Mouse (Mus musculus): ENCODE measurements around the gene Rps25.

The Rps25 gene

DNA sequence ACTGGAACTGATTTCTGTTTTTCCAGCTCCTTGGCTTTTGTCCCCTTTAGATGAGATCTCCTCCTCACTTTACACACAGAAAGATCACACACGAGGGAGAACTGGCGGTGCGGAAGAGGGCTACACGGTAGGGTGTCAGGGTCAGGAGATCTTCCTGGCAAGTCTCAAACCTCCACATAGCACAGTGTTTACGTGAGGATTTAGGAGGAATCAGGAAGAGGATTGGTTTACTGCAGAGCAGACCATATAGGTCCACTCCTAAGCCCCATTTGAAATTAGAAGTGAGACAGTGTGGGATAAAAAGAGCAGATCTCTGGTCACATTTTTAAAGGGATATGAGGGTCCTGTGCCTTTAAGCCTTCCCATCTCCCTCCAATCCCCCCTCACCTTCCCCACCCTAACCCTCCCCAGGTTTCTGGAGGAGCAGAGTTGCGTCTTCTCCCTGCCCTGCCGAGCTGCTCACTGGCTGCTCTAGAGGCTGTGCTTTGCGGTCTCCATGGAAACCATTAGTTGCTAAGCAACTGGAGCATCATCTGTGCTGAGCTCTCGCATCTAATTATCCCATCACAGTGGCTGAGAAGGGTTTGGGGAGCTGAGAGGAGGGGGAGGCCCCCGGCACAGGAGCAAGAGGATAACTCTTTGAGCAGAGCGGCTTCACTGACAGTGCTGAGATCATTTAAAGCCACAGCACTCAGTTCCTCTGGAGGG is 50.2 kb downstream of the Rps25 start:
- no peak for DNase-seq
